Mouse (Mus musculus): ENCODE measurements around the gene Rpp21.

- TF ChIP-seq CTCF (IDR thresholded peaks at IDR 0.05; ENCODE audit: low read depth, low read length) (no peak), POLR2AphosphoS5 (IDR thresholded peaks at IDR 0.05; ENCODE audit: insufficient replicate concordance, low read depth, low read length) (no peak), GATA1 (IDR thresholded peaks at IDR 0.05; ENCODE audit: borderline replicate concordance, low read length) (no peak), TAL1 (conservative IDR thresholded peaks at IDR 0.05; ENCODE audit: low read depth, low read length) (no peak)
Measured at GRCm38 (mm10) chr17:36225231-36225824, 32.5 kb downstream of the Rpp21 start.

Measured in G1E (cell line).